9 mouse cellular contexts compared by ENCODE assay signal in genomic region chr11:101174851-101175628, GRCm38 (mm10). TPM values are rescaled to one million over a fixed set of nuclear protein-coding genes. Genes with fewer than 3 reads are reported as not detected.
DNase-seq lines count a peak whose midpoint lies in the region; ATAC-seq and TF ChIP-seq lines count a peak whose summit lies in the region.
"Had no signal": no experiment of that assay in that cellular context is flagged by ENCODE, and none has a peak within 500 bp of the region (broad histone marks: within the 10 kb centered on the region; RNA-seq: fewer than 3 reads in every experiment).

Ccr10 (minus strand) TSS chr11:101175443.

- H3K27ac ChIP-seq in forebrain, postnatal 0 days (ENCODE audit: low read depth, low read length), result no peak within 1 kb of the TSS
- no peak within 1 kb of the TSS for H3K27ac ChIP-seq in liver, embryonic 14.5 days
- H3K27ac ChIP-seq in stomach, postnatal 0 days (replicated peaks), result peak within 1 kb of the TSS; percentile 87; the same call in 1 of the 2 replicates

- H3K27me3 ChIP-seq in forebrain, postnatal 0 days (ENCODE audit: insufficient read depth, low read length), result peaks cover 36% of the 10 kb centered on the region
- H3K27me3 ChIP-seq in liver, embryonic 14.5 days (ENCODE audit: control insufficient read depth, insufficient read depth, low read length), result peaks cover 88% of the 10 kb centered on the region
- H3K27me3 ChIP-seq in stomach, postnatal 0 days (ENCODE audit: control insufficient read depth, insufficient read depth, low read length), result no peaks in the 10 kb centered on the region

- ATAC-seq in forebrain, postnatal 0 days, result no peak
- no peak for ATAC-seq in liver, embryonic 14.5 days (ENCODE audit: insufficient read depth)
- ATAC-seq in stomach, postnatal 0 days (ENCODE audit: low FRiP score, low TSS enrichment), result no peak

- TF ChIP-seq EP300 in liver, embryonic 14.5 days (IDR thresholded peaks at IDR 0.05; ENCODE audit: low read depth), result no peak
- no peak for TF ChIP-seq EP300 in stomach, postnatal 0 days (optimal IDR thresholded peaks at IDR 0.05)

- peak within 1 kb of the TSS; percentile 43 for H3K9ac ChIP-seq in forebrain, postnatal 0 days
- no peak within 1 kb of the TSS for H3K9ac ChIP-seq in liver, embryonic 14.5 days (replicated peaks)
- peak within 1 kb of the TSS; percentile 54; the same call in 1 of the 2 replicates for H3K9ac ChIP-seq in stomach, postnatal 0 days (ENCODE audit: low read length)

- peak; percentile 58 for TF ChIP-seq CTCF in forebrain, postnatal 0 days (IDR thresholded peaks at IDR 0.05; ENCODE audit: low read depth)
- peak; percentile 29; the same call in 1 of the 2 replicates for TF ChIP-seq CTCF in liver, embryonic 14.5 days (IDR thresholded peaks at IDR 0.05; ENCODE audit: low read depth)
- TF ChIP-seq CTCF in stomach, postnatal 0 days (IDR thresholded peaks at IDR 0.05; ENCODE audit: low read depth), result peak; percentile 75

- peak; percentile 37 to 58 for DNase-seq in heart, adult 18-20 months
- no peak for DNase-seq in heart, postnatal 25 days (ENCODE audit: low spot score)
- DNase-seq in MN1 (ENCODE audit: low spot score), result peak; percentile 57
- peak; percentile 47 for DNase-seq in forebrain, postnatal 0 days
- DNase-seq in liver, embryonic 14.5 days (ENCODE audit: low read depth in 3 of 3, low spot score in 3 of 3), result no peak
- DNase-seq in stomach, postnatal 0 days (ENCODE audit: low spot score), result peak; percentile 13
- no peak for DNase-seq in gastrocnemius, postnatal 4 days (ENCODE audit: low spot score in 2 of 2)
- DNase-seq in gastrocnemius, postnatal 25 days, result no peak

- peak within 1 kb of the TSS; percentile 56 for H3K4me2 ChIP-seq in forebrain, postnatal 0 days (ENCODE audit: low read depth)
- no peak within 1 kb of the TSS; the same call in 1 of the 2 replicates for H3K4me2 ChIP-seq in liver, embryonic 14.5 days (ENCODE audit: low read depth)
- H3K4me2 ChIP-seq in stomach, postnatal 0 days (replicated peaks; ENCODE audit: low read depth), result peak within 1 kb of the TSS; percentile 73

- no peaks in the 10 kb centered on the region for H3K36me3 ChIP-seq in forebrain, postnatal 0 days (ENCODE audit: insufficient read depth)
- H3K36me3 ChIP-seq in liver, embryonic 14.5 days (replicated peaks; ENCODE audit: control insufficient read depth, insufficient read depth, low read depth), result no peaks in the 10 kb centered on the region
- H3K36me3 ChIP-seq in stomach, postnatal 0 days (ENCODE audit: control insufficient read depth, insufficient read depth, low read length), result no peaks in the 10 kb centered on the region

- H3K9me3 ChIP-seq in forebrain, postnatal 0 days (ENCODE audit: low read length), result no peaks in the 10 kb centered on the region
- no peaks in the 10 kb centered on the region for H3K9me3 ChIP-seq in liver, embryonic 14.5 days (ENCODE audit: control insufficient read depth, low read length)
- H3K9me3 ChIP-seq in stomach, postnatal 0 days (ENCODE audit: control insufficient read depth, low read length), result no peaks in the 10 kb centered on the region

- peaks cover 18% of the 10 kb centered on the region for H3K4me1 ChIP-seq in forebrain, postnatal 0 days (ENCODE audit: insufficient read depth)
- peaks cover 0 to 12% of the 10 kb centered on the region in 2 experiments; a peak in 2 of 4 replicates for H3K4me1 ChIP-seq in liver, embryonic 14.5 days (replicated peaks; ENCODE audit: control insufficient read depth in 2 of 2, insufficient read depth in 2 of 2, low read length in 1 of 2)
- H3K4me1 ChIP-seq in stomach, postnatal 0 days (replicated peaks; ENCODE audit: control insufficient read depth, insufficient read depth), result peaks cover 19% of the 10 kb centered on the region

- H3K4me3 ChIP-seq in forebrain, postnatal 0 days (ENCODE audit: low read depth, low read length), result peak within 1 kb of the TSS; percentile 34
- H3K4me3 ChIP-seq in liver, embryonic 14.5 days (ENCODE audit: insufficient read depth in 1 of 2, low read depth in 2 of 2, low read length in 2 of 2), result no peak within 1 kb of the TSS
- peak within 1 kb of the TSS; percentile 38 for H3K4me3 ChIP-seq in stomach, postnatal 0 days (ENCODE audit: low read depth, low read length)

- intact Hi-C loops in heart, postnatal 25 days (cut with DNase I), result loop anchor here (1.0 to 5.0 kb wide), 3 partner anchors 79 to 193 kb away; partner anchors contain the start of gene Coasy

- WGBS in forebrain, postnatal 0 days, result 20% methylated on average over 14 of the region's 14 CpGs
- 18% methylated on average over 14 of the region's 14 CpGs for WGBS in liver, embryonic 14.5 days (ENCODE audit: insufficient replicate concordance)
- WGBS in stomach, postnatal 0 days, result 25% methylated on average over 14 of the region's 14 CpGs

RNA-seq across cellular contexts. Expression of gene Ccr10, which starts in this region (rescaled TPM):
- not detected for total RNA-seq in heart, adult 18-20 months (2021)
- under 1 TPM in 1 of 2 experiments, not detected in 1; 0.14 TPM for total RNA-seq in heart, postnatal 25 days (2021)
- total RNA-seq in forebrain, postnatal 0 days (2014; rRNA removed), result 0.23 and 0.52 TPM in 2 replicates
- 0.15 and 0.24 TPM in 2 replicates for polyA plus RNA-seq in forebrain, postnatal 0 days (2015; fragmentation: Nextera tagmentation; extraction: Ambion mirVana)
- not detected in 2 replicates for polyA plus RNA-seq in liver, embryonic 14.5 days (2012; rRNA removed)
- polyA plus RNA-seq in liver, embryonic 14.5 days (2014; fragmentation: Nextera tagmentation; extraction: Ambion mirVana), result not detected in 2 replicates
- 0.16 and 0.24 TPM in 2 replicates for polyA plus RNA-seq in stomach, postnatal 0 days (2015; fragmentation: Nextera tagmentation; extraction: Ambion mirVana)
- total RNA-seq in gastrocnemius, postnatal 4 days (2021), result under 1 TPM; 0.36 to 0.37 TPM
- not detected for total RNA-seq in gastrocnemius, postnatal 25 days (2021)
- total RNA-seq: neutrophil, adult 5-6 weeks had no signal

Comparison
In these comparisons a context has a peak if more than half of its experiments do, and no peak if none do; other contexts are left out.
1. Peak in DNase-seq in heart, adult 18-20 months; RNA of the gene not detected or under 1 TPM.
2. Peak in DNase-seq, H3K4me3 ChIP-seq, H3K9ac ChIP-seq and H3K4me2 ChIP-seq in forebrain, postnatal 0 days; RNA of the gene not detected or under 1 TPM.
3. Peak in DNase-seq, H3K4me3 ChIP-seq, H3K27ac ChIP-seq, H3K9ac ChIP-seq and H3K4me2 ChIP-seq in stomach, postnatal 0 days; RNA of the gene not detected or under 1 TPM.